Mouse (Mus musculus): ENCODE data around the gene Ptprm.

DNA sequence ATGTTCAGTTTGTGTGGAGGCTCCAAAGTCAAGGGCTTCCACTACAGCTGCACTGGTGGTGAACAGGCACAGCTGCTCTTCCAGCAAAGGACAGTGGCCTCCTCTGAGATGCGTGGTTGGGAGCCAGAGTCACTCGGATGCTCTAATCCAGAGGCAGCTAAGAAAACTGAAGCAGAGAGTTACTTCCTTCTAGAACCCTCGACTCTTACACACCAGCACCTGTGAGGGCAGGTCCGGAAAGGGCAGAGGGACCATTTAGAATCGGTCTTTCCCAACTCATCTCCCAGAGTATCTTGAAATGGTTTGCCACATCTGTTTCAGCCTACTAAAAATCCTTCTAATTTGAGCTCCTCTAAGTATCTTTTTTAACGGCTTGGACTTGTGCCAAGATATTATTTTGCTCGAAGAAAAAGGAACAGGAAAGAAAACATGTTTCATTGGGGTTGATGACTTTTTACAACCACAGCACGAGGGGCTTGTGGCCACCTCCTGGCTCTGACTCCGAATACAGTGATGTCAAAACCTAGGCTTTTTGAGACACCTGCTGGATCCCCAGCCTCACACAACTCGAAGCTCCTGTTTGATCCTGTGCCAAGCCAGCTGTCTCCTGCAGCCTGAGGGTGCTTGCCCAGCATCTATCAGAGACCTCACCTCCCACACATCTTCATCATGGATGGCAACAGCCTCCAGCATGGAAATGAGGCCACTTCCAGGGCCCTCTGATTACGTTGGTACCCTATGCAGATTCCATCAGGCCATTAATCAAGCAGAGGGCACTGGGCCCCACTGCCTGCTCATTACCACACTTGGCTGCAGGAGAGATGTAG is 652.7 kb downstream of the Ptprm start:
- no peak for TF ChIP-seq CTCF (IDR thresholded peaks at IDR 0.05)
- TF ChIP-seq EP300 (IDR thresholded peaks at IDR 0.05), result no peak
